Mouse (Mus musculus) heart, postnatal 25 days (tissue): Measurements from ENCODE around the gene Tnik. TPM values are rescaled to one million over a fixed set of nuclear protein-coding genes. Genes with fewer than 3 reads are reported as not detected.

ENCODE experiments used
- DNase-seq: peaks from one replicate; pipeline ENCODE4 v3.0.0; 2022; ENCODE audit warnings: low spot score
- intact Hi-C: fragments of 180-260 bp; cut with DNase I; formaldehyde crosslinking; loops from one replicate; pipeline ENCODE4 v1.15.1; 2025
- total RNA-seq, 2 experiments: library from RNA; stranded (reverse); gene quantifications; 2 replicates each; pipeline ENCODE4 v1.2.3; 2021

Gene Tnik
- total RNA-seq, 2 experiments from 2014 or later = 32.2 to 37.1 TPM

DNA sequence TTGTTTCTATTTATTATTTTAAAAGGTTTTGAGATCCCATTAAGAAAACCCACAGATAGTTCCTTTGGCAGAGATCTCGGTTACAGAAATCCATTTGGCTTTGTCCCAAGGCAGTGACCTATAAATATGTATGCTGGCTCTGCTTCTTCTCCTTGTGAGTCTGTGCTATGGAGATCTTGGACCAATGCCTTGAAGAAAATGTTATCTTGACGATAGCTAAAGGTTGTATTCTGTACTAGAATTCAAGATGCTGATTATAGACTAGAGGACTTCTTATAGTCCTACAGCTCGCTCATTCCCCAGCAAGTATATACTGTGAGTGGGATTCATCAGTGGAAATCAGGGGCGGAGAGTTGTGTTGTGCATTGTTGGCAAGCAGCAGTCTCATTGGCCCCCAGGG lies 178.5 kb downstream of the Tnik start:
- no peak for DNase-seq

DNA sequence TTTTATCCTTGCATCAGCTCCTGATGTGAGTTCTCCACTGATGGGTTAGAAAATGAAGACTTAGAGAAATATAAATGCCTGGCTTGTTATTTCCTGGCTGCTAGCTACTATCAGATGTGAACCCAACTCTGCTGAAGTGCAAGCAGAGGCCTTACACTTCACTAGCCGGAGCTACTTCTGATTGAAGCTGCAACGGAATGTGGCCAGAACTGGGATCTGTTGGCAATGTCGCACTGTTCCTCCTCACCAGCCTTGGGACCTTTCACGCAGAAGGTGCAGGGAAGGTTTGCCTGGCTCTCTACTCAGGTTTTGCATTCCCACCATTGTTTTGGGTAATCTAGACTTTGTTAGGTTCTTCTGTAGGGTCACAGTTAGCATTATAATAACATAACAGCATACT lies 179.1 kb downstream of the Tnik start:
- intact Hi-C loops = no loop called here

More for the DNA sequence above, 178.5 kb downstream of the Tnik start:
- intact Hi-C loops = no loop called here

DNA sequence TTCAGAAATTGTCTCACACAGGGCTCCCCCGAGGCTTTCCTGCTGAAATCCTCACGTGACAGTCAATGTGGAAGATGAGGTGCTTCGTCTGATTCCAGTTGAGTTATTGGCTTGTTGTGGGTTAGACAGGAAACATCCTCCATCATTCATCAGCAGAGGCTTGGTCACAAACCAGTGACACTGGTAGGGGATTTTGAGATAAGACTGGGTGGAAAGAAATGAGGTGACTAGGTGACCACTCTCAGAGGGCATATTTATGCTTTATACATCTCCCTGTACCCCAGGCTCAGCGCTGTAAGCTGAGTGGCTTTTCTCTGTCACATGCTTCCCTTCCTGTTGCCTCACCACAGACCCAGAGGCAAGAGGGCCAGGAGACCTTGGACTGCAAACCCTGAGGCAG lies 184.9 kb downstream of the Tnik start:
- intact Hi-C loops = no loop called here
- DNase-seq = no peak

More for the DNA sequence above, 179.1 kb downstream of the Tnik start:
- no peak for DNase-seq

DNA sequence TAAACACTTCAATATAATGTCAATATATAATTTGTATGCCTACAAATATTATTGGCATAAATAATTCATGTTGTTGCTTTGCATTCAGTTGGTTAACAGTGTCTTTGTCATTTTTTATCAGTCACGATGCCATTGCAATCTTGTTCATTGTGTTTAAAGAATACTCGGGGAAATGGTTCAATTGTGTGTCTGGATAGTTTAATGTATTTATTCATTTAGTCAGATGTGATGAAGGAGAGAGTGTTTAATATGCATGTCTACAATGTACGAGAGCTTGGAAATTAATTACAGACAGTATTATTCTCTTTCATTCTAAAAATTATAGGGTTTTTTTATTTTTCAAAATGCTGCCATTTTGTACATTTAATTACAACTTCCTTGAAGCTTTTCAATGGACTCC lies 190.4 kb downstream of the Tnik start:
- no peak for DNase-seq
- intact Hi-C loops = no loop called here

DNA sequence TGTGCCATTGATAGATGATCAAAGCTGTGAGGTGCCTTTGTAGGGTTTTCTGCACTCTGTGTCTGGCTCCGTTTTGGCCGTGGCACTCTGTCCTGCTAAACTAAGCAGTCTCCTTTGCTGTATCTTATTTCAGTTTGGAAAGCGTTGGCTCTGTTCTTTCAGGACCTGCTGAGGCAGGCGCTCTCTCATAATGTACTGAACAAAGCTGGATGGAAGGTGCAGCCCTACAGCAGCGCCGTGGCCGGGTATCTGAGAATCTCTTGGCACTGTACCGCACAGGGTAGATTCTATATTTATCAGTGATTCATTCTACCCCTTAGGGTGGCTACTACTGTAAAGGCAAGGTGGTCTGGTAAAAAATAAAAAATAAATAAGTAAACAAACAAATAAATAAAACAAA lies 193.8 kb downstream of the Tnik start:
- no peak for DNase-seq
- intact Hi-C loops = no loop called here

DNA sequence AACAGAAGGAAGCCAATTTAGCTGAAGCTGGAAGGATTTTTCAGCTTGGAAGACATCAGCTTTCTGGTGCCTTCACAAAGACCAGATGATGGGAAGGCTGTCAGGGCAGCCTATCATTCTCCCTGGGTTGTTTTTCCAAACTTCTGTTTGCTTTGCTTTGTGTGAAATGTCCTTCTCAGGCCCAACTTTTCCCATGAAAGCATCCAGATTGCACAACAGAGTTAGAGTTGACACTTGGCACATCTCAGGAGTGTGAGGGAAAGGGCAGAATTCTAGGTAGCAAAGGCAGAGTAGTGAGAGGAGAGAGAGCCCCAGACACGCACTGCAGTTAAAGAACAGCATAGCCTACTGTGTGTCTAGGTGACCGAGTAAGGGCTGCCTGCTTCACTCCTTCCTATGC lies 194.5 kb downstream of the Tnik start:
- intact Hi-C loops = no loop called here
- DNase-seq = no peak

DNA sequence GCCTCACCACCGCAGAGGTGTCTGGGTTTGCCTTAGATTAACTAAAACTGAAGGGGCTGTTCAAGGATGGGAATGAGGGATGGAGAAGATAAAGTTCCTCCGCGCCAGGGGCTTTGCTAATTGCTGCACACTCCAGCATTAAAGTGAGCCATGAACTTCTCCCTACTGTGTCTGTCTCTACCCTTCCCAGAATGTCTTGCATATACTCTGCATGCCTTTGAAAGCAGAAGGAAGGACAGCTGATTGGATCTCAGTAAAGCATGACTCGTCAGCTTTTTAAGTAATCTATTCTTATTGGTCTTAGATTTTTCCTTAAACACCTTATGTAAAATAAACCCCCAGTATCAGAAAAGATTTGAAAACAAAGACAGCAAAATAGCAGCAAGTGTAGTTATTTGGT lies 203.7 kb downstream of the Tnik start:
- intact Hi-C loops = no loop called here

DNA sequence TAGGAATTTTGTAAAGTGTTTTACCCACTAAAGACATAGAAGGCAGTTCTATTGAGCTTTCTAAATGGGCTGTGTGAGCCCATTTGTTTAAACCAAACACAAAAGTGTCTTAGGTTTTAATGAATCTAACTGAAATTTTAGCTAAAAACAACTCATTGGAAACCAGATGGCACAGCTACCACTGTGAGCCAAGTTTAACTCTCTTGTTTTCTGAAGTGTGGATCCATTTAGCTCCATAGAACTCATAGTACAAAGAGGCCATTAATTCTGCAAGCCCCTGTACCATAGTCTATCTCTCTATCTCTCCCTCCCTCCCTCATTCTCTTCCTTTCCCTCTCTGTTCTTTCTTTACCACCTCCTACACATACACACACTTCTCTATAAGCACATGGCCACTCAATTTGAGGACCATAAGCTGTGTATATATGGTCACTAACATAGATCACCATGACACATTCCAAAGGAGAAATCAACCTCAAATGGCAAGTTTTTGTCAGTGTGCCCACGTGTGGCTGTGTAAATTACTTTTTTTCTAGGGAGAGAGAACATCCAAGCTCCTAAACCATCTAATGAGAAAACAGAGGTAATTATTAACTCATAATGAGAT lies 204.2 kb downstream of the Tnik start:
- intact Hi-C loops = no loop called here
- DNase-seq = no peak

More for the DNA sequence above, 203.7 kb downstream of the Tnik start:
- DNase-seq = no peak

DNA sequence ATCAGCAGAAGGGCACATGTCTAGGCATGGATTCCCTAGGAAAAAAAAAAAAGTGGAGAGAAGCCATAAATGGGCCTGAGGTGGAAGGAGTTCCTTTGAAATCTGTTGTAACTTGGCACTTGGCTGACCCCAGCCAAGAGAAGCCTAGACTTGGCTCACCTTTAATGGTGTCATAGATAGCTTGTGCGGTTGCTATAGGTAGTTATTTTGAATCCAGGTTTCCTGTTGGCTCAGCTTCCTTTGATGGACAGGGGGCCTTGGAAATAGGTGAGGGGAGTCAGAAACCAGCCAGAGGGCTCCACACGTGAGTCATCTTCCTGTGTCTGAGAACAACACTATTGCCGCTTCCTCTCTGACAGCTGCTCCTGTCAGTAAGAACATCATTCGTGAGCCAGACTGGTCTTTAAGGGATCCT lies 204.9 kb downstream of the Tnik start:
- intact Hi-C loops = no loop called here
- no peak for DNase-seq

DNA sequence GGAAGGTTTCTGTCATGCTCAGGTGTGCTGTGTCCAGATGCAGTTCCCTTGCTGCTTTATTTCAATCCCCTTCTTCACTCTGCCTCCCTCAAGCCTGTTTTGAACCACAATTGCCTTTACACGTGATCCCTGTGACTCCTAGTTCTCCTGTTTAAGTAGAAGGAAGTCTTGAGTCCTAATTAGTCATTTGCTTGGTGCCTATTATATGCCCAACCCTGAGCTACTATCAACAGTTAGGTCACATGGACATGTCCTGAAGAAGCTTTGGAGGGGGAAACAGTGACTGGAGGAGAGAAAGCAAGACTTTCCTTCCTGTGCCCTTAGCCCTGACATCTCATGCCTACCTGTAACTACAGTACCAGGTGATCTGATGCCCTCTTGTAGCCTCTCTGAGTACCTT lies 210.4 kb downstream of the Tnik start:
- DNase-seq = no peak
- intact Hi-C loops = no loop called here

DNA sequence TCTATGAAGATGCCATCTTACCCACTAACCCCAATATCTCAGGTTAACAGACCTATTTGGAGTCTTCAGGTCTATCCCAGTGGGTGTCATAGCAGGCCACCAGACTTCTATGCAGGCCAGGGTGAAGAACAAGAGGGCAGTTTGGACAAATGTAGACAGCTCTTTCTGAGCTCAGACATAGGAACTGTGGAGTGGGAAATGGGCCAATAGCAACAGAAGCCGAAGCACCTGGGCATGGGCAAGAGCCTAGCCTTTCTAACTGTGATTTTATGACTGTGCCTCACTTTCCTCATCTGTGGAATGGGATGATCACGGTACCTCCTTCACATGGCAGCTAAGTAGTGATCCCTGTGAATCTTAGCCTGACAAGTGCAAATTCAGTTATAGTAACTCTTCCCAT lies 214.4 kb downstream of the Tnik start:
- no peak for DNase-seq
- intact Hi-C loops = no loop called here

DNA sequence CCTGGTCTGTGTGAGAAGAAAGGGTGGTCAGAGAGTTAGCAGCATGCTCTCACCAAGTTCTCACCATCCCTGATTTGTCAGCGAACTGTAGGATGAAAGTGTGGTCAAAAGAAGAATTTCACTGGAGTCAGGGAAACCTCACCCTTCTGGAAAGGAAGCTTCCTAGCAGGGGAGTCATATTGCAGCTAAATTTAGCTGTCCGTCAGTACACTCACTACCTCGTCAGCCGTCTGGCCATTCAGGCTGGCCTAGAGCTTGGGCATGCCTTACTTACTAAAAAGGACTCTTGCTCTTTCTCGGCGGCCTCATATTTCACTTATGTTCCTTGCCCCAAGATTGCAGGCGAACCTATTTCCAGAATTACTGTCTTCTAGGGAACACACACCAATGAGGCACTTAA lies 222.7 kb downstream of the Tnik start:
- DNase-seq = no peak
- intact Hi-C loops = loop anchor here (5.0 kb wide), 2 partner anchors 73 to 118 kb away; no protein-coding TSS in a partner anchor

DNA sequence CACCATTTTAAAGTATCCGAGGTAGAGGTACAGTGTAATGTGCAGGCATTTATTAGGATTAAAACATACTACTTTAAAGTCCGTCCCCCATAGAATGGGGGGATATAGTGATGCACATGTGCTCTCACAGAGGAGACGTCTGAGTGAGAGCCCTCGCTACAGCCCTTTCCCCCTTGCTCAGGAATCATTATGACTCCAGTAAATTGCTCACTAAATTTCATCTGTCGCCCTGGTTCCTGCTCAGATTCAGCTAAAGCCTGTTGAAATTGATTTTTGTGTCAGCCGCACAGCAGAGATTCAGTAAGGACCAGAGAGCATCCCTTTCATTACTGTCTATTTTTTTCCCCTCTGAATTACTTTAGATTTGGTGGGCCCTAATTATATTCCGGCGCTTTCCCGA lies 224.4 kb downstream of the Tnik start:
- intact Hi-C loops = loop anchor here (5.0 kb wide), 2 partner anchors 75 to 120 kb away; no protein-coding TSS in a partner anchor
- DNase-seq = no peak

DNA sequence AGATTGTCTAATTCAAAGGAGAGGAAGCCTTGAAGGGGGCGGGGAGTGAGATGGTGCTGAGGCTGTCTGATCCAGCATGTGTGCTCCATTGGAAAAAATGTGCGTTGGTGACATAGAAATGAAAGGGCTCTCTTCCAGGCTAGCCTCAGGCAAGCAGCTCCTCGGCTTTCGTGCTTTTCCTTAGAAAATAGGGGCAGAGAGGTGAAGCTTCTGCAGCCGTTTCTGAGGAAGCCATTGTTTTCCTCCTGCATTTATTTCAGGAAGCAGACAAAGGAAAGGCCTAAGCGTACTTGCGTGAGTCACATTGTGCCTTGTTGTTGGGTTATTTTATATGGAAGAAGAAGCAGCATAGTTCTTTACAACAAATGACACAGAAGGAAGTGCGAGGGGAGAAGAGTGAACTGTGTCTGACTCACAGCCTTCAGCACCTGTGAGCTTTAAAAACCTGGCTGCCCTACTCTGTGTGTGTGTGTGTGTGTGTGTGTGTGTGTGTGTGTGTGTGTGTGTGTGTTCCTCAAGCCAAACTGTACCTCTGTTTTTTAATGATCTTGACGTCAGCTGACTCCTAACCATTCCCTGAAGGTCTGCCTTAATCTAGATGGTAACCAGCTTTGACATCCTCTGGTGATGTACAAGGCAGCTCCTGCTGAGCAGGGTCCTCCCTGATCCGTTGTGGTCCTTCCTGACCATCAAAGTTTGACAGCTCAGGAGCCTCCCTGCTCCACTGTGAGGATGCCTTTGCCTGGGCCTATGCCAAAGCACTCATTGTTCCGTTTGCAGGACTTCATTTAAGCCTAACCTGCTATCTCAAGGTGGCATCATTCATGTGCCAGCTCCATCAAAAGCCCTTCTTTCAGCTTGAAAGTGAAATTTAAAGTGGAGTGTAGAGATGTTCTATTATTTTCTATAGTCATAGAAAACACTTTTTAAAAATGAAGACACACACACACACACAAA lies 228.3 kb downstream of the Tnik start:
- no peak for DNase-seq
- intact Hi-C loops = no loop called here

DNA sequence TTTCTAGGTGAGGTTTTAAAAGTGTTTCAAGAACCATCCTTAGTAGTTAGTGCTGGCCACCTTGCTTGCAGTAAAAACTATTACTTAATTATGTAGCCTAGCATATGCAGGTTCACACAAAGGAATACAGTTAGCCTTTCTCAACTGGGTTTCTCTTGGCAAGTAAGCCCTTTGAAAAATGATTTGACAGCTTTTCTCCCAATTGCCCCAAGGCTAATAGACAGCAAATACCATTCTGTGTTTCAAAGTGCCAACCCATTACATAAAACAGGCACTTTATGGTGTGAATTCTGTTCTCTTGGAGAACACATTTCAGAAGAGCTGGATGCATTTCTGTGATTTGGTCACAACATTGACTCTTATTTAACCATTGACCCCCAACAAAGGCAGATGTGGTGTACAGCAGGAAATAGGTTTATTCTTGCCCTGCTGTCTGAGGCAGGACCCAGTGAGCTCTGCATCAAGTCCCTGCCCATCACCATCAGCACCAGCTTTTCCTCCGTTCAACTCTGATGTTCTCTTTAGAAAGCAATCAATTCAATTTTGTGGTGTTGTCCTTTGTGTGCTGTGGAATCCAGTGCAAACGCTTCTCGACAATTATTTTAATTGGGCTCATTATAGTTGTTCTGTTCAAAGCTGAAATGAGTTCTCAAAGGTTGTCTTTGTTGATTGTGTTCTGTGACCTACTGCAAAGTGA lies 233.9 kb downstream of the Tnik start:
- intact Hi-C loops = no loop called here
- no peak for DNase-seq

DNA sequence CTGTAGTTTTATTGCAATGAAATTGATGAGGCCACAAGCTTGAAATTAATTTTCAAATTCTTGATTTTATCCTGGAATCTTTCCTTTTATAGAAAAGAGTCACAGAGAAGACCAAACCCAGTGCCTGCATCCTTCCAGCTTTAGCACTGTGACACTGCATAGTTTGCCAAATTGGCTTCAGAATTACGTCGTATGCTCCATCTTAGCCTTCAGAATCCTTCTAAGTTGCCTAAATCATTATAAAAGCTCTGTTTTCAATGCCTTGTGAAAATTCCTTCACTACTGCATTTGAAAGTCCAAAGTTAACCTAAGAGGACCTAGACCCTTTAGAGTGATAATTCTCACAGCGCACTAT lies 234.5 kb downstream of the Tnik start:
- intact Hi-C loops = no loop called here

DNA sequence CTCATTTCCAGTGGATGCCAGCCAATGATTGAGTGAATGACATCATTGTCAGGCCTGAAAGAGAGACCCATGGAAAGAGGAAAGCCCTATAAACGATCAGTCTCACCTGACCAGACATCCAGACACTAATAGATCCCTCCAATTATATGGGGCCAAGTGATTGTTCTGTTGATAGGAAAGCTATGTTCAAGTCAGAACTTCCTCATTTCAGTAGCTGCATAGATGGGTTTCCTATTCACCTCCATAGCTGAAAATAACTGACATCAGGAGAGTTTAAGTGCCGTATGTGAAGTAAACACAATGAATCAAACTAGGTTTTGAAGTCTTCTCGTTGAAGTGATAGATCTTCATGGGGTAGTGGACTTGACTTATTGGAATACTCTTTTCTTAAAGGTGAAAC lies 239.7 kb downstream of the Tnik start:
- no peak for DNase-seq
- intact Hi-C loops = no loop called here

More for the DNA sequence above, 234.5 kb downstream of the Tnik start:
- no peak for DNase-seq

DNA sequence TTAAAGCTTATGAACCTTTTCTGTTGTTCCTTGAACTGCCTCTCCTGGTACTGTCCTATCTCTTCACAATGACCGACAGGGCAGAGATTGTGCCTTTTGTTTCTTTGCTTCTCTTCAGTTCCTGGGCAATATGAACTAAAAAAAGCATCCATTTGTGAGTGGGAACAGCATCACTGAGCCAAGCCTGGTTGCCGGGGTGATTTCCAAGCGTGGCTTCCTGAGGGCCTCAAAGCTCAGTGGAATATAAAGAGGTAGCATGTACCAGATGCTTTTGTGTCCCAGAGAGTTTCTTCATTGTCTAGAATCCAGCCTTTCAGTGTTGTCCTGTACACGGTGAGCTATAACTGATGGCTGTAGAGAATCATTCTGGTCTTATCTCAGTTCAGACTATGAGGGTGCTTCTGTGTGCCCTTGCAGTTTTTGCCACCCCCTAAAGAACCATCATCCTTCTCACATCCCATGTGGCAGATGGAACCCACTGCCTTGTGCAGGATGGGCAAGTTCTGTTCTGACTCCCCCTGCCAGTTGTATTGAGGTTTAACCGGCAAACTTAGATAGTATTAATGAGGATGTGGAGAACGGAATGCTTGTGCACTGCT lies 246.4 kb downstream of the Tnik start:
- intact Hi-C loops = no loop called here
- no peak for DNase-seq

DNA sequence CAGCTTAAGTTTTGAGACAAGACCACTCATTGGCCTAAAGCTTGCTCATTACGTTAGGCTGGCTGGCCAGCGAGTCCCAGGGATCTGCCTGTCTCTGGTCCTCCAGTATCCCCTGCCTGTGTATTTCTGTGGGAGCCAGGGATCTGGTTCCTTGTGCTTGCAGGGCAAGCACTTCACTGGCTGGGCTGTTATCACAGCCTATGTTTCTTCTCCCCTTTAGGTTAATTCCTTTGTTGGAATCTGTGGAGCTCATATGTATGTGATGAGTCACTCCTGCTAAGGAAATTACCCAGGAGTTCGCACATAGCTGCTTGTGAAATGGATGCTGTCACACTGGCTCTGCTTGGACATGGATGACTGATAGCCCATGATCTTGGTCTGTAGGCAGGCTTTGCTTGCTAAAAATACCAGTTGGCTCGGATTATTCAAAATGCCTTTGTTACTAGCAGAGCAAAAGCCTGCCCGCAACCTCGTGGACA lies 260.0 kb downstream of the Tnik start:
- intact Hi-C loops = no loop called here
- no peak for DNase-seq

DNA sequence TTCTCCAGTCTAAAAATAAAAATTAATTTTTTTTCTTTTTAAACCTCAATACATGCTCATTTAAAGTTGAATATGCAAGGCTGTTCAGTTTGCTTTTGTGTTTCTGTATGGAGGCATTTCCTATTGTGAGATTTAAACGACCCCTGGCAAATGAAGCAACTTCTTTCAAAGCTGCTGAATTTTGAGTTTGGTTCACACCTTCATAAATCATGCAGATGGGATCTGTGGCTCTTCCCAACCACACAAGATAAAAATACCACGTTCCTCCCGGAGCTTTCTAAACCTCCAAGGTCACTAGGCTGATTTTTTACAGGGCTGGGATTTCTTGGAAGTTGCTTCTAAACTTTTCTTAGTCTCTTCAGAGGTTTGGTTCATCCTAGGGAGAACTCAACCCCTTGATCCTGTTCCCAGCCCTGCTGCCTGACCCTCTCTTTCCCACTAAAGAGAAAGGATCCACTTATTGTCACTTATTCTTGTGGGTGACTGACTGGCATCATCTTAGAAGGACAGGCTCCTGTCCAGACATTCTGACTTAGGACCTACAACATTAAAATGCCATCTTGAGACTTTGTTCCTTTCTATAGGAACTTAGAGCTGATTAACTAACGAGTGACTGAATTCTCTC lies 260.6 kb downstream of the Tnik start:
- DNase-seq = no peak
- intact Hi-C loops = no loop called here
